Mouse (Mus musculus): ENCODE results near the gene Greb1.

- no peak for TF ChIP-seq TAL1 (conservative IDR thresholded peaks at IDR 0.05; ENCODE audit: low read depth, low read length)
- TF ChIP-seq CTCF (IDR thresholded peaks at IDR 0.05; ENCODE audit: low read depth, low read length): no peak
- TF ChIP-seq GATA1 (IDR thresholded peaks at IDR 0.05; ENCODE audit: borderline replicate concordance, low read length): no peak
- no peak for TF ChIP-seq GATA2 (IDR thresholded peaks at IDR 0.05; ENCODE audit: borderline replicate concordance, low read depth, low read length)
Measured at GRCm38 (mm10) chr12:16737266-16737665, 63.4 kb downstream of the Greb1 start.

Data from G1E (cell line).